Mouse (Mus musculus) lung, postnatal 10 days (tissue): Measurements from ENCODE around the gene Tfb2m.

ENCODE experiments used
- DNase-seq: peaks from one replicate; pipeline ENCODE4 v3.0.0; 2021

Gene Tfb2m

DNA sequence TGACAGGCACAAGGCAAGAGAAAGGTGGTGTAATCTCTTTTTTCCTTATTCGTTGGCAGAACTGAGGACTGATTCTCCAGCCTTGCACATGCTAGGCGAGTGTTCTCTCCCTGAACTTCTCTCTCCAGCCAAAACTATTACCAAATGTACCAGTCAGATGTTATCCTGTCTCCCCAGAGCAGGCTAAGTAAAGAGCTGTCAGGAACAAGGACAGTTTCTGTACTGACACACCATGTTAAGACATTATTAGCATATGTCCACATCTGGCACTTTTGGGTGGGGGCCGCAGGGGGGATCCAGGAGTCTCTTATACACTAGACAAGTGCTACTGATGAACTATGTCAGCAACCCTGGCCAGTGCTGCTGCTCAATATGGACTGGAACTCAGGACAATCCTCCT, 10.9 kb upstream of the Tfb2m start:
- DNase-seq, result peak; percentile 51

DNA sequence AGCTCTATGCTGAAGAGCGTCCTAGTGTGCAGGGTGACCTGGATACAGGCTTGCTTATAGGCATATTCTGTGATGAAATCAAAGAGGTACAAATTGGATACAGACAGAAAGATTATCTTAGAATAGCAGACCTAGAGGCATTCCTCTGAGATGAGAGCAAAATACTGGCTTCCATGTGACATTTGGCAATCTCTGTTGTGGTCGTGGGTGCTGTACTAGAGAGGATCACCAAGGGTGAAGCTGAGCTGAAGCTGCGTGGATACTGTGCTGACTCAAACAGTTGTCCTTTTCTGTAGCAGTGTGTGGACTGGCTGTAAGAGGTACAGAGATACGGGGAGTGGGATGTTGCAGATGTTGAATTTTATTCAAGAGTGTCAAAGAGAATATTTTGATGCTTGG, 7.9 kb upstream of the Tfb2m start:
- no peak for DNase-seq

DNA sequence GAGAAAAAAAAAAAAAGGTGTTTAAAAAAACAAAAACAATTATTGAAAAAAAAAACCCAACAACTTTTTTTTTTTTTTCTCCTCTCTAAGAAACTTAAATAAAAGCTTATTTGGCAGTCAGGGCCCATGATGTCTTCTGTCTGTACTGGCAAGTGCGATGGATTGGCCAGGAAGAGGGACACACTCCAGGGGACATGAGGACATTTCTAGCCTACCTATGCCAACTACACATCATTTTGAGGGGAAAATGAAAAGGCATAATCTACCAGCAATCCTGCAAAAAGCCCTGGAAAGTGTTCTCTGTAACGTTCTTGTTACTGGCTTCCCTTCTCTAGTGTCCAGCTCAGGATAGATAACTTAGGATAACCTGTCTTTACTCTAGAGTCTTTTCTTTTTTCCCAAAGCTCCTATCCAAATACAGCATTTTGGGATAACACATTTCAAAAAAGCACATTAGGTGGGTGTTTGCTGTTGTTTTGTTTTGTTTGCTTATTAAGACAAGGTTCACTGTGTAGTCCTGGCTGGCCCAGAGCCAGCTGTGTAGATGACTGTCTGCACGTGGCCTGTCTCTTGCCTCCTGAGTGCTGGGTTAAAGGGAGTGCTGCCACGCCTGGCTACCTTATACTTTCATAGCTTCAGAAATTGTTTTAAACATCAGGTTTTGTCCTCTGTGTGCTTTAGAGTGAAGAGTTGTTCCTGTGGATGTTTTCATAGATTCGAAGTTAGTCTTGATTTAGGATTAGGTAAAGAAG, 7.3 kb upstream of the Tfb2m start:
- no peak for DNase-seq

DNA sequence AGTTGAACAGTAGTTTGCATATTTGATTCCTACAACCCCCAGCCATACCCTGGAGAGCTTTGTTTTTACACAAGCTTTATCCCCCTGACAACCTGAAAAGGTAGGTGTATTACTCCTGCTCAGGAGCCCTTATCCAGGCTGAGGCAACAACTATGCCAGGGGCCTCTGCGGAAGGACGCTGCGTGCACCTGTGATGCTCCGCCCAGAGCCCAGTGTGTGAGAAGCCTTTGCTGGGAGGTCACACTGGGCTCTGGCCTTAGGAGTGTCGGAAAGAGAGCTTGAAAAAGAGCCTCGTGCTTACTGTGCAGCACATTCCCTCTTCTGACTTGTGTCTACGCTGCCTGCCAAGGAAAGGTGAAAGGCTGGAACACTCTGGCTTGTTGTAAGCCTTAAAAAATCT, 6.7 kb upstream of the Tfb2m start:
- DNase-seq, result peak; percentile 34

DNA sequence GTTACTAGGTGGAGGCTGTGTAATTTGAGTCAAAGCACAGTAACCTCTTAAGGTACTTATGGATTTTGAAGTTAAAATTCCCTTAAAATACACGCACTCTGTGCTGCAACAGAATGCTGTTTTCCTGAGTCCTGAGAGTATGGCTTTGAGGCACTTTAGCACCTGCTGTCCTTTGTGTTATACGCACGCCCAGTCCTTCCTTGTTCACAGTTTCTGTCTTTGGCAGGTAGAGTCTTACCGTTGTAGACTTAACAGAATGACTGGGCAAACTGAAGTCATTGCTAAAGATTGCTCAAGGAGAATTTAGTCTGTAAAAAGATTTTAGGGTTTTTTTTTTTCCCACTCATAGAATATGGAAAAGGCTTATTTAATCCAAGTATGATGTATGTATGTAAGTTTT, 5.9 kb upstream of the Tfb2m start:
- no peak for DNase-seq

DNA sequence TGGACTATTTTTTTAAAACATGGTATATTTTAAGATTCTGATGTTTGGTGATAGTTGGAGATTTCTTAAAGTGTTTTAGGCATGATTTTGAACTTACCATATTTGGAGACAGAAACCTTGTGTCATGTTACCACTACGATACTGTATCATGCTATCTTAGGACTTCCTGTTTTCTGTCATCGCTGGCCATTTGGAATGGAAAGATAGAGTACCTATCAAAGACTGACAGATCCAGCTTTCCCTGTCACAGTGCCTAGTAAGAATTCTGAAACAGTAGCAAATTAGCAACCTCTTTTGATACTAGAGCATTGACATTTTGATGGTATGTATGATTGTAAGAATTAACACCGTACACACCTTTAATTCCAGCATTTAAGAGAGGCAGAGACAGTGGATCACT, 5.3 kb upstream of the Tfb2m start:
- no peak for DNase-seq

DNA sequence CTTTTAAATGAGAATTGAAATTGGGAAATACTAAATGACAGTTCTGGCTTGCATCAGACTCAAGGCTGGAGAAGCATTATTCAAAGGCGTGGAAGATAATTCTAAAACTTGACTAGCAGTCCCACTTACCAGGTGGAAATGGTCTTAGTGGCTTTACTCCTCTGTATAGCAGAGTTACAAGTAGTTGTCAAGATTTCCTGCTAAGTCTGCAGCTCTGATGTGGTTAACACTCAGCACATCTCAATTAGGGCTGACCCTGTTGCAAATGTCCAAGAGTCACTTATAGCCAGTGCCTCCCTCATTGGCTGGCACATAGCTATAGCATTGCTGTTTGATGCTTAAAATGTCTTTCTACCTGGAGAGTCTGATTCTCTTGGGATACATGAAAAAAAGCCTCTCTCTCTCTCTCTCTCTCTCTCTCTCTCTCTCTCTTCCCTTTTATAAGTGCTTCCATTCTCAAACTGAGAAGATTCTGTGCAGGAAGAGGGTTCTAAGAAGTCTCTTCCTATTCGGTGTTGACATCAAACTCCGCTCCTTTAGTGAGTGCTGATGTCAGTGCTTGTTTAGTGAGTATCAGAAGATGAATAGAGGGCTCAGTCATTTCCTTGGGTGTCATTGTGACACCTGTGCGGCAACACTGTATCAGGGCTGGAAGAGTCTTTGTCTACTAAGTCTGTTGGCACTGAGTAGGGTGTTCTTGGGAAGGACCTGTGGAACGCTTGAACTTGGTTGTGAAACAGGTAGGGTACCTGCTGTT, 3.1 kb upstream of the Tfb2m start:
- no peak for DNase-seq

DNA sequence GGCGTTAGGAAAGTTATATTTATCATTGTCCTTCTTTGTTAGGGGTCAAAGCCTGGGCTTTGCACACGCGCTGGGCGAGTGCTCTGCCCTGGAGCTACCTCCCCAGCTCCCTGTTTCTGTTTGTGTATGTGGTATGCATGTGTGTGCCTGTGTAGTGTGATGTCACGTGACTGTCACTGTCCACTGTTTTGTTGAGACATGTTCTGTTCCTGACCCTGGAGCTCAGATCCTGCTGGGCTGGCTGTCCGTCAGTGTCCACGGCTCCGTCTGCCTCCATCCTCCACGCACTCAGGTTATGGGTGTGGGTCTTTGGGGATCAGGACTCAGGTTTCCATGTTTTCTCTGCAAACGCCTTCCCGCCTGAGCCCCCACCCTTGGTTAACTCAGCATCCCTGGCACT, 2.2 kb upstream of the Tfb2m start:
- no peak for DNase-seq

DNA sequence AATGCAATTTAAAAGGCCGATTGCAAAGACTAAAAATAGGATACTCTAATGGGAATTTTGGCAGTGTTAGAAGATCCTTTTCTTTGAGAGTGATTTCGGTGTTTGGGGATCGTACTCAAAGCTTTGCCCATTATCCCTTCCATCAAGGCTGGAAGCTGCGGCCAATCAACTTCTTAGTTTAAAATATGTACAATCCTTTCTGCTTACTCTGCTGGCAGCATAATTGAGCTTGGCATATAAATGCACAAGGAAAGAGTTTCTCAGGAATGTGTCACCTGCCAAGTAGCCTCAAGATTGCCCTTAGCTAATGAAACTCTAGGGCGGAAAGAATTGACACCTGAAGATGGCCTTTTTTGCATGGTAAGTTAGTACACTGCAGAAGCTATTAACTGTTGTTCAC, 1.1 kb upstream of the Tfb2m start:
- DNase-seq, result no peak

DNA sequence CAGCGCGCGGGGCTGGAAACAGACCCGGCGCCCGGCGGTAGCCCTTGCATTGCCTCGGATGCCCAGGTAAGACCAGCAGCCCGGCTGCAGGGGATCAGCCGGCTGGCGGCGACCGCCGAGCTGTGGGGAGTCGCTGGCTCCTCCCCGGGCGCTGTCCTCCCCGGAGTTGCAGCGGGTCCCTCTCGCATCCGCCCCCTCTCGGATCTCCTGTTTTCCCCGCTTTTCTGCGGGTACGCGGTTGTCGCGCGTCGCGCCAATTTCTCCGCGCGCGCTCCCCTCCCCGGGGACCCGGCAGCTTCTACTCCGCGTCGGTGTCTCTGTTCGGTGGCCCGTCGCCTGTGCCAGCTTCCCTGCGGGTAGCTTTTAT, 467 bp upstream of the Tfb2m start:
- DNase-seq, result no peak

DNA sequence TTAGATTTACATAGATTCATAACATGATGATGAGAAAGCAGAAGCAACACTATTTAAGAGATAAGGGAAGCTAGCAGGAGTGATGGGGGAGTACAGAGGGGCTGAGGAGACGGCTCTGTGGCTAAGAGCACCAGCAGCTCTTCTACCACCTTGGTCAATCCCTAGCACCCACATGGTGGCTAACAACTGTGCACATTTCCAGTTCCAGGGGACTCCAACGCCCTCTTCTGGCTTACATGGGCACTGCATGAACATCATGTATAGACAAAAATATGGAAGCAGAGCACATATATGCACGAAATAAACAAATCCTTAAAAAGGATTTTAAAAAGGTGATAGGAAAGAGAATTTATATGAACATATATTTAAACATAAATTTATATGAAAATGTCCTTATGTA, 4.6 kb downstream of the Tfb2m start:
- DNase-seq, result no peak

DNA sequence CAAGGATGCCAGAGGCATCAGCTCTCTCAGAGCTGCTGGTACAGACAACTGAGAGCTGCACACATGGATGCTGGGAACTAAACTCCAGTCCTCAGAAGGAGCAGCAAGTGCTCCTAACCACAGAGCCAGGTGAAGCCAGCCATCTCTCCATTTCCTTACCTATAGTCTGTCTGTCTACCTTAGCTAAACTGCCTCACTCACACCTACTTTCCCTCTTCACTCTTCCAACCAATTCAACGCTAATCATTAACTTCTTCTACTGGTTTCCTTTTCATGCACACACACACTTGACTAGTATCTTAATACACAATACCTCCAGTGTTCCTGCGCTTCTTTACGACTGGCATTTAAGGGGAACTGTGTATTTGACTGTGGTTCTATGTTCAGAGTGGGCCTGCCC, 6.2 kb downstream of the Tfb2m start:
- no peak for DNase-seq

DNA sequence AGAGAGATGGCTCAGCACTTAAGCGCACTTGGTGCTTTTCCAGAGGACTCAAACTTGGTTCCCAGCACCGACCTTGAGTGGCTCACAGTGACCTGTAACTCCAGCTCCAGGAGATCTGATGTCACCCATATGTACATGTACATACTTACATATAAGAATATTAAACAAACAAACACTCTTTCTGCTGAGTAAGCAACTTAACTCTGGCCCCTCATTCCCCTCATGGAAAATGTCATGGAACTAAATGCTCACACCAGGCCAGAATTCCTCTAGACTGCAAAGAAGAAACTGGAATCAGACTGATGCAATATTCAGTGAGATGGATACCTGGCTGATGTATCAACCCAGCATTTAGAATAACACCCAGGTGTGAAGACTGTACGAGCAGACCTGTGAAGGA, 7.0 kb downstream of the Tfb2m start:
- no peak for DNase-seq

DNA sequence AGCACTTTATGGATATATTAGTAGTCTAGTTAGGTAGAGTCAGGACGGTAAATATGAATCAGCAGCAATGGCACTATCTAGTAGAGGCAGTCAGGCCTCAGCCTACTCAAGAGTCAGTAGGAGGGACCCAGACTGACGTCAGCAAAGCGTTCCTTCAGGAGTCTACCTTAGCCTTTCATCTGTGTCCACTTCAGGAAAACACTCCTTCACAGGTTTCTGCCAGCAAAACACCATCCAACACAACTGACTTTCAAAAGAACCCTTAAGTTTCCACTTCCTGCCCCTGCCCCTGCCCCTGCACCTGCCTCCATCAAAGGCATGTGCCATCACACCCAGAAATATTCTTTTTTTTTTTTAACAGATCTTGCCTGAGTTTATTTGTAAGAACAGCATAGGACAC, 26.2 kb downstream of the Tfb2m start:
- no peak for DNase-seq

DNA sequence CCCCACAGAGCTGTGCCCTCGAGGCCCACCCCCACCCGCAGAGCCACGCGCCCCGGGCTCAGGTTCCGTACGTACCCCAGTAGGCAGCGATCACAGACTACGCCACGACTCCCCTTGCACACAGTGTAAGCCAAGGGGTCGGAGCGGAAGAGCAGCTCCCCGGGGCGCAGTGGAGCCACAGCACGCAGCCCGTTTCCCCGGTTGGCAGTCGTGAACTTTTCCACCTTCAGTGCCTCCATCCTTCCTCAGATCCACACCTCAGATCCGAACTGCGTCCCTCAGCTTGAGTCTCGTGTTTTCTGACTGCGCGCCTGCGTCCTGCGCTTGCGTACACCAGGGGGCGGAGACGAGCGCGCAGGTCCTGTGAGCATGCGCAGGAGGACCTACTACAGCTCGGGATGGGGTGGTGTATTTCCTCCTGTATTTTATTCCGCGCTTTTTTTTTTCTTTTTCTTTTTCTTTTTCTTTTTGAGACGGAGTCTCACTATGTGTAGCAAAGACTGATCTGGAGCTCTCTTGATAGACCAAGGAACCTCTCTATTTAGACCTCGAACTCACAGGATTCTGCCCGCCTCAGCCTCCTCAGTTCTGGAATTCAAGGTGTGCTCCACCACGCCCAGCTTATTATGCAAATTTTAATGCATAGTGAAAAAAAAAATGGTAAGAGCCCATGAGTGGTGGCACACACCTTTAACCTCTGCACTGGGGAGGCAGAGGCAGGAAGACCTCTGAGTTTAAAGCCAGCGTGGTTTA, 28.2 kb downstream of the Tfb2m start, which contains the start of gene Smyd3:
Gene Smyd3 (minus strand): TSS at position 329 of the 753 bp plus-strand sequence.
- DNase-seq, result peak; percentile 86

DNA sequence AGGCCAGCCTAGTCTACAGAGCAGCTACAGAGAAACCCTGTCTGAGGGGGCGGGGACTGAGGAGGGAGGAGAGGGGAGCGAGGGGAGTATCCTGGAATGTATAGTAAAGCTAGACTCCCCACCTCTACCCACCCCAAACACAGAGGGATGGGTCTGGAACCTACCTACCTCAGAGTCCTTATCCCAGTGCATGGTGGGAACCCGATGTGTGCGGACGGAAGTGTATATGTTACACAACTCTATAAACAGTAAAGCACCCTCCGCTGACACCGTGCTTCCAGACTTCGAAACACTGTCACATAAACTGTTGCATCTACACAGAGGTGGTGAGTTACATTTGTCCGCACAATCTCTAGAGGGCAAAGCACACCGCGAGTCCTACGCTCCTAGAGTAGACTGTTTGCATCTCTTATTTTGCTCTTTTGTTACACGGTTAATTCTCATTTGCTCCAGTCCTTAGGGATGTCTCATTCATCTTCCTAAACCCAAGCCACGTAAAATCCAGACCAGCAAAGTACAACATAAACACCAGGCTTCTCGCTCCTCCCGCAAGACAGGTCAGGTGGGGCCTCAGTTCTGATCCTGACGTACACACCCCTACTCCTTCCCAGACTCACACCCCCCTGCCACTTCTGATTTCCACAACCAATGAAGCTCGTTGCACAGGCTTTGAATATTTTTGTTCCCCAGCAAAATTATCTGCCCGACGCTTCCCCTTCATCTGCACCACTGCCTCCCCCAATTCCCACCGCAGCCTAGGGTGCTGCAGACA, 28.9 kb downstream of the Tfb2m start:
- peak; percentile 19 for DNase-seq

DNA sequence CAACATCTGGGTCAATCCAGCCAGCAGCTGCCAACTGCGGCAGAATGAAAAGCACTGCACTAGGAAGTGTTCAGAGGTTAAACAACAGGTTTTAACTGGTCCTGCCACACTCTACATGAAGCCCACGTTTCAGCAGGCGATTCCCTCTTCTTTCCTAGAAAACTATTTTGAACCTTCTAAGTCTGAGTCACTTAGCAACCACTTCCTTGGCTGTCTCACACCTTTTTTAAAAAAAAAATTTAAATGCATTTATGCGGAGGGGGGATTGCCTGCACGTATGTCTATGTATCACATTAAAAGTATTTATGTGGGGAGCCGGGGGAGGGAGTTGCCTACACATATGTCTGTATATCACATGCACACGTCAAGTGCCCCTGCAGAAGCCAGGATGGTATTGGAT, 34.2 kb downstream of the Tfb2m start:
- no peak for DNase-seq

DNA sequence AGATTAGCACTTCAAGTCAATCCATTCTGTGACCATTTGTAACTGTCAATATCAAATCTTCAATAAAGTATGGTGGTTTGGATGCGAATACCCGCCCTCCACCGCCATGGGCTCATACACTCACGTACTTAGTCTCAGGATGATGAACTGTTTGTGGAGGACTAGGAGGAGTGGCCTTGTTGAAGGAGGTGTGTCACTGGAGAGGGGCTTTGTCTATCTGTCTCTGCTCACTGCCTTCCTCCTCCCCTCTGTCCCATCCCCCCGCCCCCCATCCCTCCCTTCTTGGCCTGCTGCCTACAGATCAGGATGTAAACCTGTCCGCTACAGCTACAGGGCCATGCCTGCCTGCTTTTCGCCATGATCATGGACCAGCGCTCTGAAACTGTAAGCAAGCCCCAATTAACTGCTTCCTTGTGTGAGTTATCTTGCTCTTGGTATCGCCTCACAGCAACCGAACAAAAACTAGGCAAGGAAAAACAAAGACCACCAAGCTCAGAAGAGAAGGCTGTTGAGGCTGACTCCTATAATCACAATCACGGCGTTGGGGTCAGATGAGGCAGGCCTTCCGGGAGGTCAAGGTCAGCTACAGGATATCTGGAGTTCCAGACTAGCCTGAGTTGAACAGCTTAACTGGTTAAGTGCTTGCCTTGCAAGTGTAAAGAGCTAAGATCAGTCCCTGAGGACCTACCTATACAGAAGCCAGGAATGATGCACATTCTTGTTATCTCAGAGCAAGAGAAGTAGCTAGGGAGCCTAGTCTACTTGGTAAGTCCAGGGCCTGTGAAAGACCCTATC, 35.3 kb downstream of the Tfb2m start:
- no peak for DNase-seq

DNA sequence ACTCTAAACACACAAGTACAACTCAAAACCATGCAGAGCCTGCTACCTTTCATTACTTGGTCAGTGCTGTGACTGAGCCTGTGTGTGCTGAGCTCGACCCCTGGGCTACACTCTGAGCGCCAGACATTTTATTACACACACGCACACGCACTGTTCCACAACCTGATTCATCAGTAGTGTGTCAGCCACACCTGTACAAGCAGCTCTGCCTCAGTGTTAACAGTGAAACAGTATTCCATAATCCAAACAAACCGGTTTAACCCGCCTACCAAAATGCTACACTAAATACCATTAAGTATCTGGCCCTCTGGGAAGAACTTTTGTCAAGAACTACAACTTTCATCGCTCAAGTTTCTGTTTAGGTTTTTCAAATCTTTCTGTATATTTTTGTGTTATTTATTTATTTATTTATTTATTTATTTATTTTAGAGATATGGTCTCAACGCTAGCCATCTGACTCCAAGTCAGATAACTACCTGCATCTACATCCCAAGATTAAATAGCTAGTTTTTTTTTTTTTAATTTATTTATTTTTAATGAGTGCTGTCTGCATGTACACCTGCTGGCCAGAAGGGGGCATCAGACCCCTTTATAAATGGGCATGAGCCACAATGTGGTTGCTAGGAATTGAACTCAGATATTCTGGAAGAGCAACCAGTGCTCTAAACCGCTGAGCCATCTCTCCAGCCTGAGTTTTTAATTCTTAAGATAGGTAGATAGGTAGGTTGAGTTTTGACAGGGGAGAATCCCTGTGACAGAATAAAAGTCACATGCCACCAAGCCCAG, 39.3 kb downstream of the Tfb2m start:
- peak; percentile 34 for DNase-seq

DNA sequence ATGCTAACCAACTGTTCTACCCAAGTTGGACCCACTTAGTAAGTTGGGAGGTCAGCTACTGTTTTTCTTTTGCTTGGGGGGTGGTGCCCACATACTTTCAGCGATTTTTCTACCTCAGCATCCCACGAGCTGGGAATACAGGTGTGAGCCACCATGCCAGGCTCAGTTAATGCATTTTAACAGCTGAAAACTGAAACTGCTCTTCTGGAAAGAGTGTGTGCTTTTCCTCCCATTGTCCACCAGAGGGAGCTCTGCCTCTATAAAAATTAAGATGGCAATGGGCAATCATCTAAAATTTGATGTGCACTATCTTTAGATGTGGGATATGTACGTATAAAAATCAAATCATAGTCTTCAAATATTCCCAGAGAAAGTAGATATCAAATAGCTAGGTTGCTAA, 43.5 kb downstream of the Tfb2m start:
- no peak for DNase-seq

DNA sequence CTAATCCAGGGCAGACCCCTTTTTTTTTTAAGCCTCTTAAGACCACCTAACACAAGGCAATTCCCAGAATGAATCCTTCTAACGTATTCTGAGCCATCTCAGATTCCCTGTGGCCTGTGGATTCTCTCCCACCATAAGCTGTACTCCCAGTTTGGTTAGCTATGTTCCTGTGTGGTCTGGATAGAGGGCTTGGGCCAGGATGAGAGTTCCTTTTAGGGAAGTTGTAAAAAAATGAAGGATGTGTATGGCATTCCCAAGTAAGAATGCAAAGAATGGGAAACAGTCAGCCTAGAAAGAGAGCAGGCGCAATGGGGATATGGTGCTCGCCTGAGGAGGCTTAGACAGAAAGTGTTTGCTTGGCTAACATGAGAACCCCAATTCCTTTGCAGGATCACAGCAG, 46.8 kb downstream of the Tfb2m start:
- no peak for DNase-seq
